Mouse (Mus musculus) heart, embryonic 15.5 days (tissue): ENCODE results near the gene Abcg3. TPM values are rescaled to one million over a fixed set of nuclear protein-coding genes. Genes with fewer than 3 reads are reported as not detected.

Experiments used
- ATAC-seq: fragments of 200-750 bp; cut with Nextera tagmentation; replicated peaks from 2 replicates; pipeline ENCODE4 v1.8.0; 2017; ENCODE audit warnings: low read depth, moderate TSS enrichment; ENCODE audit not compliant: insufficient number of reproducible peaks, insufficient read depth, low FRiP score
- H3K27ac ChIP-seq: fragments of 300-500 bp; sonication (generic); 2 replicates; pipeline ENCODE4 v1.5.1; 2015; ENCODE audit warnings: mild to moderate bottlenecking, inconsistent platforms
- H3K27me3 ChIP-seq: fragments of 300-500 bp; sonication (generic); 2 replicates; pipeline ENCODE4 v1.6.1; 2015; ENCODE audit warnings: inconsistent platforms
- H3K36me3 ChIP-seq: fragments of 300-500 bp; sonication (generic); 2 replicates; pipeline ENCODE4 v1.6.1; 2015; ENCODE audit warnings: mild to moderate bottlenecking, inconsistent platforms
- H3K4me1 ChIP-seq: fragments of 300-500 bp; sonication (generic); replicated peaks from 2 replicates; pipeline ENCODE4 v1.6.1; 2015; ENCODE audit warnings: inconsistent platforms
- H3K4me2 ChIP-seq: fragments of 300-500 bp; sonication (generic); 2 replicates; pipeline ENCODE4 v1.6.1; 2015; ENCODE audit warnings: inconsistent platforms, mild to moderate bottlenecking, moderate library complexity
- H3K4me3 ChIP-seq: fragments of 300-500 bp; sonication (generic); 2 replicates; pipeline ENCODE4 v1.5.1; 2015; ENCODE audit warnings: mild to moderate bottlenecking, inconsistent platforms
- H3K9ac ChIP-seq: fragments of 300-500 bp; sonication (generic); 2 replicates; pipeline ENCODE4 v1.6.1; 2015; ENCODE audit warnings: mild to moderate bottlenecking, inconsistent platforms
- H3K9me3 ChIP-seq: fragments of 300-500 bp; sonication (generic); replicated peaks from 2 replicates; pipeline ENCODE4 v1.6.1; 2016; ENCODE audit warnings: inconsistent platforms
- WGBS: fragments of 180-500 bp; shearing (Covaris S2); methylation state at CpG from one replicate; pipeline ENCODE4 v1.1.7; 2015; ENCODE audit warnings: mixed read lengths; 5-methylcytosine and 5-hydroxymethylcytosine counted together
- polyA plus RNA-seq: library from polyadenylated mRNA; unstranded; fragments of >200 nt; fragmentation: Nextera tagmentation; extraction: Ambion mirVana; gene quantifications from 2 replicates; pipeline ENCODE4 v1.2.1, GENCODE M21; 2015

Gene Abcg3
- 0.53 and 2.4 TPM in 2 replicates for polyA plus RNA-seq

DNA sequence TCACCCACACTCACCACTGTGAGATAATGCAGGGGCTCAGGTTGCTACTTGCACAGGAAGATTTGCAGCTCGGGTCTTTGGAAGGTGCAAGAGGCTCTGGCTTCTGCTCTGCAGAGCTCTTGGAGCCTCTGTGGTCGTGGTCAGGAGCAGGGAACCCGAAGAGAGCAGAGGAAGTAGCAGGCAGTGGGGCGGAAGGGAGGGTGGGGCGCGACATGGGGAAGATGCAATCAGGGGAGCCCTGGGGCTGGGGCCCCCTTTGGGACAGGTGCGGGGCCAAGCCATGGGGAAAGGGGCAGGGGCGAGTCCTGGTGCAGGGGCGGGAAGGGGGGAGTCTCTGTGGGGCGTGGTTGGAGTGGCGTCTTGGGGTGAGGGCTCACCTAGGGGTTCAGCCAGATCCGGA is at the start of gene Abcg3:
Gene Abcg3 (minus strand): TSS at position 184 of the 400 bp plus-strand sequence.
- WGBS, result 20% methylated on average over 12 of the region's 12 CpGs
- H3K4me2 ChIP-seq, result peak within 1 kb of the TSS; percentile 56
- H3K4me3 ChIP-seq, result peak within 1 kb of the TSS; percentile 37
- H3K4me1 ChIP-seq, result peaks cover 5% of the 10 kb centered on the region; the same call in 1 of the 2 replicates
- H3K9me3 ChIP-seq, result no peaks in the 10 kb centered on the region
- H3K9ac ChIP-seq, result no peak within 1 kb of the TSS
- H3K27ac ChIP-seq, result no peak within 1 kb of the TSS
- no peaks in the 10 kb centered on the region for H3K36me3 ChIP-seq
- no peak; the same call in 1 of the 2 replicates for ATAC-seq
- H3K27me3 ChIP-seq, result no peaks in the 10 kb centered on the region

DNA sequence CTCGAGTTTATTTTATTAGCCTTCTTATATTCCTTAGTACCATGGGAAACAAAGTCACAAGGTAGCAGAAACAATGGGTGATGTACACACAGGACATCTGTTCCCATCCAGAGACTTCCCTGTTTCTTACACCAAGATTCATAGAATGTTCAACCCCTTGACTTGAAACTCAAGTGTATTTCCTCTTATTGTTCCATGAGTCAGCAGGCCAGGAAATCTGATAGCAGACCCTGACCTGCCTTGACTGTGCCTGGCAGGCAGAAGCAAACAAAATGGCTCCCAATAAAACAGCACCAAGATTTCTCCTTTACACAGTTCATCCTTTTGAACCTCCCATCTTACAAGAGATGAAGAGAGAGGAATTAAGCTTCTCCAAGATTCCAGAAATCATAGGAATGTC is 30.0 kb upstream of the Abcg3 start:
- H3K27me3 ChIP-seq, result no peaks in the 10 kb centered on the region
- no peak overlapping the region for H3K4me3 ChIP-seq
- H3K9me3 ChIP-seq, result no peaks in the 10 kb centered on the region
- H3K4me1 ChIP-seq, result no peaks in the 10 kb centered on the region
- no peak overlapping the region for H3K27ac ChIP-seq
- no peak overlapping the region for H3K4me2 ChIP-seq
- H3K9ac ChIP-seq, result no peak overlapping the region
- no peaks in the 10 kb centered on the region for H3K36me3 ChIP-seq
- WGBS, result 69% methylated on average over 1 of the region's 1 CpGs
- no peak for ATAC-seq

DNA sequence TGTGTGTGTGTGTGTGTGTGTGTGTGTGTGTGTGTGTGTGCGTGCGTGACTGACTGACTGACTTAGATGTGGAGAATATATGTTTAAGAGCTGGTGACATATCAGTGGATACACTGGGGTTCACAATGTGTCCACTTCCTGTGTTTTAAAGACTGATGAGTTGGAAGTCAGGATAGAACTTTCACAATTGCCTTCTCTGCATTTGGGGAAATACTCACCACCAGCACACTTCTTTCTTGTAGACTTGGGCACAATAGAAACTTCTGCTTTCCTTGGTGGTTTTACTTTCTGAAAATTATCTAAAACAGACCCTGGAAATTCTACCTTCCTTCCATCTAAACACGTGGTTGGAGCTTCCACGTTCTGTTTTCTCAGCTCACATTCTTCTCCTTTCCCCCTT is 29.1 kb upstream of the Abcg3 start:
- Histone ChIP-seq H3K4me1 (no peaks in the 10 kb centered on the region), H3K4me3 (no peak overlapping the region), H3K27ac (no peak overlapping the region), H3K36me3 (no peaks in the 10 kb centered on the region), H3K27me3 (no peaks in the 10 kb centered on the region), H3K9ac (no peak overlapping the region), H3K4me2 (no peak overlapping the region), H3K9me3 (no peaks in the 10 kb centered on the region)
- no peak for ATAC-seq
- 74% methylated on average over 4 of the region's 4 CpGs for WGBS

DNA sequence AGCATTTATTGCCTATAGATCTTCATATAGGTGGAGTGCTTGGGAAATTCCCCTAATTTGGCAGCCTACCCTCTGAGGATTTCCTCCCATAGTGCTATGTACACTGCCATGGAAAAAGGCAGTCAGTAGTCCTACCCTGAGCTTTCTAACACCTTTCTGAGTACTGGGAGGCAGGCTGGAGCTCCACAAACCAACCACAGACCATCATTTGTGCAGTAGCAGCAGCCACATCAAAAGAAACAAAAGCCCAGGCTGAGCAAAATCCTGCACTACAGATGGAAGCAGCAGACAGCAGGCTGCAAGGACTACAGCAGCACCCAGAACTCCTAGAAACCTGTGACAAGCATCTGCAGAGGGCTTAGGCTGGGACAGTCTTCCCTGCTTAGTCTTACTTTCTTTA is 27.9 kb upstream of the Abcg3 start:
- H3K27me3 ChIP-seq, result no peaks in the 10 kb centered on the region
- no peak overlapping the region for H3K4me2 ChIP-seq
- ATAC-seq, result no peak
- H3K4me3 ChIP-seq, result no peak overlapping the region
- no peaks in the 10 kb centered on the region for H3K9me3 ChIP-seq
- H3K9ac ChIP-seq, result no peak overlapping the region
- no peaks in the 10 kb centered on the region for H3K4me1 ChIP-seq
- H3K27ac ChIP-seq, result no peak overlapping the region
- H3K36me3 ChIP-seq, result no peaks in the 10 kb centered on the region

GRCm38 (mm10) chr5:104989411-104989810 is 6.9 kb upstream of the Abcg3 start:
- 83% methylated on average over 2 of the region's 2 CpGs for WGBS
- no peak overlapping the region for H3K4me2 ChIP-seq
- no peaks in the 10 kb centered on the region for H3K27me3 ChIP-seq
- no peaks in the 10 kb centered on the region for H3K36me3 ChIP-seq
- H3K9me3 ChIP-seq, result no peaks in the 10 kb centered on the region
- ATAC-seq, result no peak
- no peaks in the 10 kb centered on the region for H3K4me1 ChIP-seq
- no peak overlapping the region for H3K27ac ChIP-seq
- H3K4me3 ChIP-seq, result no peak overlapping the region
- H3K9ac ChIP-seq, result no peak overlapping the region

DNA sequence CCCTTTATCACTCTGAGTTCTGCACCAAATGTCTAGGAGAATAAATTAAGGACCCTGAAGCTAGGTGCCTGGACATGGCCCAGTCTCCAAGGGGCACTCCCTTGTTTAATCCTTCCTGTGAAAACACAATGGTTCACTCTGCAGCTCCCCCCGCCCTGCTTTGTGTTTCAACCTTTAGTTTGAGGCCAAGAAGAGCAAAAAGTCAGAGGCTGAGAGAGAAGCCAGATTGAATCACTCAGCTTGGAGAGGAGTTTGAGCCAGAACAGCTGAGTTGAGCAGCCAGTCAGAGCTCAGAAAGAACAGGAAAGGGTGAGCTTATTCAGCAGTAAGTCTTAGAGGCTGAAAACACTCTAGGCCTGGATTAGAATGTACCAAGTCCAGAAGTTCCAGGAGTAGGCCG is 5.5 kb upstream of the Abcg3 start:
- H3K4me2 ChIP-seq, result no peak overlapping the region
- H3K9ac ChIP-seq, result no peak overlapping the region
- ATAC-seq, result no peak
- 58% methylated on average over 2 of the region's 2 CpGs for WGBS
- H3K4me1 ChIP-seq, result no peaks in the 10 kb centered on the region
- no peak overlapping the region for H3K27ac ChIP-seq
- no peak overlapping the region for H3K4me3 ChIP-seq
- no peaks in the 10 kb centered on the region for H3K36me3 ChIP-seq
- H3K27me3 ChIP-seq, result no peaks in the 10 kb centered on the region
- H3K9me3 ChIP-seq, result no peaks in the 10 kb centered on the region

DNA sequence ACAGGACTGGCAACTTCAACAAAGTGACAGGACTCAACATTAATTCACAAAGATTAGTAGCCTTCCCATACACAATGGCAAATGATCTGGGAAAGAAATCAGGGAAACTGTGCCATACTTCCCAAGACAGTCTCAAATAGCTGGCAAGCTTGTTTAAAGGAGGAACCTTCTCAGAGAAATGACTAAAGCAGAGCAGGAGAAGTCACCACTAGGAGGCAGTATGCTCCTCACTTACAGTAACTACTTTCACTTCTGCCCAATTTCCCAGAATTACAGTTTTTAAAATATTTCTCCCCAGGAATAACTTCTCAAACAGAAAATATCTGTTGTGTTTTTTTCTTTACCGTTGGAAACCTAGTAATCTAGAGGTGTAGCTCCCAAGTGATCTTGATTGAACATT is 4.2 kb upstream of the Abcg3 start:
- WGBS, result 32% methylated on average over 1 of the region's 1 CpGs
- Histone ChIP-seq H3K27ac (no peak overlapping the region), H3K4me2 (no peak overlapping the region), H3K9me3 (no peaks in the 10 kb centered on the region), H3K4me1 (peaks cover 5% of the 10 kb centered on the region; the same call in 1 of the 2 replicates), H3K9ac (no peak overlapping the region), H3K4me3 (no peak overlapping the region), H3K27me3 (no peaks in the 10 kb centered on the region), H3K36me3 (no peaks in the 10 kb centered on the region)
- no peak for ATAC-seq

DNA sequence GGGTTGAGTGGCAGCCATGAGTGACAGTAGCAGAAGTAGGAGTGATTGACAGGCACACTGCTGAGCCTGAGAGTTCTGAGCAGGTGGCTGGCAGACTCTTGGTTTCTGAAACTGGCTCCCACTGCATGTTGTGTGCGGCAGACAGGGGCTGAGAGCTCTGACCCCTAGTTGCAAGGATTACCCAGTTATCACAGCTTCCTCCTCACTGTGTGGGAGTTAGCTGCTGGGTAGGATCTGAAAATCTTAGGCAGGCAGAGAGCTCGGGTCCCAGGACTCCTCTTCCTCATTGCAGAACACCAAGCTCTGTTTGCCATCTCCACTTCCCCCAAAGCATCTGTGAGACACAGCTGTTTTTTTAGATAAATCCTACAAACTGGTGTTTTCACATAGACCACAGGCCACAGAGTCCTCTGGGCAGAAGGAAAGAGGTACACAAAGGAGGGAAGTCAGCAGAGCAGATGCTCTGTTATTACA is 3.4 kb downstream of the Abcg3 start:
- Histone ChIP-seq H3K9ac (no peak overlapping the region), H3K27me3 (no peaks in the 10 kb centered on the region), H3K27ac (no peak overlapping the region), H3K9me3 (no peaks in the 10 kb centered on the region), H3K4me1 (peaks cover 5% of the 10 kb centered on the region; the same call in 1 of the 2 replicates), H3K4me3 (no peak overlapping the region), H3K4me2 (no peak overlapping the region), H3K36me3 (no peaks in the 10 kb centered on the region)
- no peak for ATAC-seq
- 40% methylated on average over 2 of the region's 2 CpGs for WGBS

DNA sequence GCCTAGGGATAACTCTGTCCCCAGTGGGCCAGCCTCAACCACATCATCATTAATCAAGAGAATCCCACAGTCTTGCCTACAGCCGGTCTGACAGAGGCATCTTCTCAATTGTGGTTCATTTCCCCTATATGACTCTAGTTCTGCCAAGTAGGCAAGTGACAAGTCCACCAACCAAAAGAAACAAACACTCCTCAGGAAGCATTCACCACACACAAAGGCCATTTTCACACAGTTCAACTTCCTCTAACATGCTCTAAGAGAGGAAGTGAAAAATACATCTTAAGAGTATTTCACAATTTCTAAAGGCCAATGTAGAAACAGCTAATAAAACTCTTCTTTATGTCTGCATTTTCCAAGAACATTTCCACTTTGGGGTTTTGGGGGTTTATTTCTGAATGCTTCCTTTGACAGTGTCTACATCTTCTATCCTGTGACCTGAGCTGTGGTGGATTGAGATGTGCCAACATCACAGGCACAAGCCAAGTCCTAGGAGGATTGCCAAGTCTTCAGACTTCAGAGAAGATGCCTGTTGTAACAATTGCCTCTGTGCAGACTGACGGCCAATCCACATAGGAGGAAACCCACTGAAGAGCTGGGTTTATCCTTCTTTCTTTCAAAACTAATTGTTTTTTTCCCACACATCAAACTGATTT is 24.3 kb downstream of the Abcg3 start:
- Histone ChIP-seq H3K4me3 (no peak overlapping the region), H3K36me3 (no peaks in the 10 kb centered on the region), H3K27me3 (no peaks in the 10 kb centered on the region), H3K27ac (no peak overlapping the region), H3K9me3 (no peaks in the 10 kb centered on the region), H3K4me1 (no peaks in the 10 kb centered on the region), H3K9ac (no peak overlapping the region), H3K4me2 (no peak overlapping the region)
- ATAC-seq, result no peak
- WGBS, result 64% methylated on average over 2 of the region's 2 CpGs

DNA sequence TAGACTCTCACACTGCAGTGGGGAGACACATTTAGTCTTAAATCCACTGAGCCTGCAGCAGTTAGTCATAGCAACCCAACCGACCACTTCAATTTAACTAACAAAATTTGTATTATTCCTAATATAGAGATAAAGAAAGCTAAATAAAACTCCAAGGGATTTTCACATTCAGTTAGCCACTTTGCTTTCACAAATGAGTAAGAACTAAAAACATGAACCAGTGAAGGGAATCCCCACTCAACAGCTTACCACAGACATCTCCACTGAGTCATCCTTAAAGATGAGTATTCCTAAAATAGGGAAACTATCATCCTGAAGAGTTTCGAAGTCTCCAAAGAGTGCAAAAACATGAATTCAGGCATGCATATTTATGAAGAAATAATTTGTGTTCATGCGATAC is 27.3 kb downstream of the Abcg3 start:
- Histone ChIP-seq H3K4me3 (no peak overlapping the region), H3K27ac (no peak overlapping the region), H3K4me2 (no peak overlapping the region), H3K36me3 (no peaks in the 10 kb centered on the region), H3K9ac (no peak overlapping the region), H3K27me3 (no peaks in the 10 kb centered on the region), H3K9me3 (no peaks in the 10 kb centered on the region), H3K4me1 (no peaks in the 10 kb centered on the region)
- 84% methylated on average over 3 of the region's 3 CpGs for WGBS
- no peak for ATAC-seq

DNA sequence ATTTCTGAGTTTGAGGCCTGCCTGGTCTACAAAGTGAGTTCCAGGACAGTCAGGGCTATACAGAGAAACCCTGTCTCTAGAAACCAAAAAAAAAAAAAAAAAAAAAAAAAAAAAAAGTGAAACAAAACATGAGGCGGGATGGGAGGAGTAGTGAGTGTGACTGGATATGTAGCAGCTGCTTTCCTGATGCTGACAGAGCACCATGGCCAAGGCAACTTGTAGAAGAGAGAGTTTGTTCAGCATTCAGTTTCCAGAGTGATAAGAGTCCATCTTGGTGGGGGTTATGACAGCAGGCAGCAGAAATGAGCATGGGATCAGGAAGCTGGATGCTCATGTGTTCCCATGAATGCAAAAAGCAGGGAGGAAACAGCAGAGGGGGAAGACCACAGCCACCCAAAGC is 35.6 kb downstream of the Abcg3 start:
- Histone ChIP-seq H3K9ac (no peak overlapping the region), H3K27ac (no peak overlapping the region)
- WGBS, result 69% methylated on average over 1 of the region's 1 CpGs

GRCm38 (mm10) chr5:104934148-104934547 is 48.4 kb downstream of the Abcg3 start:
- Histone ChIP-seq H3K36me3 (no peaks in the 10 kb centered on the region), H3K27me3 (no peaks in the 10 kb centered on the region), H3K9me3 (no peaks in the 10 kb centered on the region), H3K9ac (no peak overlapping the region), H3K4me2 (no peak overlapping the region), H3K4me3 (no peak overlapping the region), H3K27ac (no peak overlapping the region), H3K4me1 (no peaks in the 10 kb centered on the region)
- no peak for ATAC-seq
- 80% methylated on average over 7 of the region's 7 CpGs for WGBS

More for the DNA sequence above, 35.6 kb downstream of the Abcg3 start:
- Histone ChIP-seq H3K27me3 (no peaks in the 10 kb centered on the region), H3K36me3 (no peaks in the 10 kb centered on the region), H3K9me3 (no peaks in the 10 kb centered on the region), H3K4me2 (no peak overlapping the region), H3K4me3 (no peak overlapping the region), H3K4me1 (no peaks in the 10 kb centered on the region)
- no peak for ATAC-seq
